19 mouse cellular contexts compared by ENCODE assay signal in the genomic region with DNA sequence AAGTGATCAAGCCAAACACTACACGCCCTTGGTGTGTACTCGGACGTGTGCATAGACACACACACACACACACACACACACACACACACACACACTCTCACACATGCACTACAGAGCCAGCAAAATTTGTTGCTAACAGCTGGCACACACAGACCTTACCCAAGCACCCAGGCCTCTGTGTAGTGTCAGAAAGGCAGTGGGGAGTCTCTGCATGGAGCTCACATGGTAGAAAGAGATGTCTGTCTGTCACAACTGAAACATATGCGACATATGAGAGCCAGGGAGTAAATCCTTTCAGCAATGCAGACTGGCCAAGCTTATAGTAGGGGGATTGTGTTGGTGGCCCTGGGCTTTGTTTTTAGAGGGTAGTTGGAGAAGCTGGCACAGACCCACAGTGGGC.
"Had no signal": no experiment of that assay in that cellular context is flagged by ENCODE, and none has a peak within 500 bp of the region (broad histone marks: within the 10 kb centered on the region; RNA-seq: fewer than 3 reads in every experiment).

No protein-coding gene starts in this region.

- H3K4me2 ChIP-seq: heart, embryonic 13.5 days; heart, embryonic 15.5 days; hindbrain, embryonic 15.5 days; kidney, embryonic 15.5 days; limb, embryonic 13.5 days; limb, embryonic 15.5 days; liver, embryonic 12.5 days had no signal

- H3K9ac ChIP-seq: heart, embryonic 13.5 days; heart, embryonic 15.5 days; hindbrain, embryonic 15.5 days; kidney, embryonic 15.5 days; limb, embryonic 13.5 days; limb, embryonic 15.5 days; liver, embryonic 12.5 days; liver, embryonic 14.5 days had no signal

- H3K36me3 ChIP-seq: heart, embryonic 15.5 days; limb, embryonic 15.5 days; liver, embryonic 12.5 days had no signal

- H3K27ac ChIP-seq: heart, embryonic 10.5 days; heart, embryonic 13.5 days; heart, embryonic 15.5 days; hindbrain, embryonic 15.5 days; hindbrain, postnatal 0 days; kidney, embryonic 15.5 days; kidney, postnatal 0 days; limb, embryonic 13.5 days; limb, embryonic 15.5 days; liver, embryonic 12.5 days; liver, embryonic 14.5 days had no signal

- DNase-seq: gastrocnemius, postnatal 10 days; gastrocnemius, postnatal 36 days; heart, postnatal 36 days; kidney, adult 11 months; layer of hippocampus, adult 9-11 months; layer of hippocampus, postnatal 36 days; left cerebral cortex, postnatal 4 days had no signal

- H3K27me3 ChIP-seq: heart, embryonic 13.5 days; heart, embryonic 15.5 days; hindbrain, embryonic 15.5 days; kidney, embryonic 15.5 days; limb, embryonic 13.5 days; limb, embryonic 15.5 days; liver, embryonic 12.5 days had no signal

- H3K4me3 ChIP-seq: heart, embryonic 10.5 days; heart, embryonic 13.5 days; heart, embryonic 15.5 days; hindbrain, embryonic 15.5 days; kidney, embryonic 15.5 days; limb, embryonic 13.5 days; limb, embryonic 15.5 days; liver, embryonic 12.5 days had no signal

- H3K9me3 ChIP-seq: heart, embryonic 10.5 days; heart, embryonic 13.5 days; heart, embryonic 15.5 days; hindbrain, embryonic 15.5 days; kidney, embryonic 15.5 days; limb, embryonic 13.5 days; limb, embryonic 15.5 days; liver, embryonic 12.5 days had no signal

- ATAC-seq: hindbrain, postnatal 0 days; intestine, embryonic 16.5 days; liver, embryonic 12.5 days had no signal
